Mouse (Mus musculus) adrenal gland, postnatal 10 days (tissue): ENCODE results near the gene Acsf2. TPM values are rescaled to one million over a fixed set of nuclear protein-coding genes. Genes with fewer than 3 reads are reported as not detected.
A peak's percentile ranks its signal among the peaks of the same experiment; 100 is the strongest.
"Not testable (repeated sequence)": the region's sequence is repeated elsewhere in the genome, so short reads cannot be mapped to it uniquely, and the experiment has no call there.

Experiments used
- DNase-seq: peaks from one replicate; pipeline ENCODE4 v3.0.0; 2021; ENCODE audit warnings: mixed read lengths
- long read RNA-seq, 2 experiments: library from polyadenylated mRNA; stranded (forward); transcript quantifications; one replicate each; pipeline ENCODE4 v2.0.0; 2021
- total RNA-seq, 2 experiments: library from RNA; stranded (reverse); gene quantifications; 2 replicates each; pipeline ENCODE4 v1.2.3; 2021

The Acsf2 gene
- 10 to 100 TPM; 55.9 to 57.7 TPM for total RNA-seq
- long read RNA-seq, experiment 1, partial matches to known transcripts = 2 of 5 reads
- long read RNA-seq, experiment 1, other reads (novel, unspliced or antisense) = 2 of 5 reads
- long read RNA-seq, experiment 2, partial matches to known transcripts = 9 of 17 reads
- long read RNA-seq, experiment 2, other reads (novel, unspliced or antisense) = 4 of 17 reads

GRCm38 (mm10) chr11:94601321-94602281 is at the start of gene Acsf2:
Gene Acsf2, minus strand, starts transcription at chr11:94601871.
- DNase-seq = peak; percentile 90

DNA sequence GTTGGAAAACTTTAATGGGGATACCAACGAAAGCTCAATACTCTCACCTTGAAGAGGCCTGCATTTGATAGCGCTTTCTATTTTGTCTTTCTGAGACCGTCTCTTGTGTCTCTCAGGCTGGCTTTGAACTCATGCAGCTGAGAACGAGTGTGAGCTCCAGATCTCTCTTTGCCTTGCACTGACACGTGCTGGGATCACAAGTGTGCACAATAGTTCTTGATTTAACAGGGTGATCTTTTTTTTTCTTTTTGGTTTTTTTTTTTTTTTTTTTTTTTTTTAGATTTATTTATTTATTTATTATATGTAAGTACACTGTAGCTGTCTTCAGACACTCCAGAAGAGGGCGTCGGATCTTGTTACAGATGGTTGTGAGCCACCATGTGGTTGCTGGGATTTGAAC is 49.6 kb upstream of the Acsf2 start:
- DNase-seq = not testable (repeated sequence)

- no peak for DNase-seq
Observed at GRCm38 (mm10) chr11:94646457-94646856, 44.8 kb upstream of the Acsf2 start.

GRCm38 (mm10) chr11:94644461-94645219 is 43.0 kb upstream of the Acsf2 start:
- DNase-seq = no peak

GRCm38 (mm10) chr11:94634431-94634830 is 32.8 kb upstream of the Acsf2 start:
- no peak for DNase-seq

DNA sequence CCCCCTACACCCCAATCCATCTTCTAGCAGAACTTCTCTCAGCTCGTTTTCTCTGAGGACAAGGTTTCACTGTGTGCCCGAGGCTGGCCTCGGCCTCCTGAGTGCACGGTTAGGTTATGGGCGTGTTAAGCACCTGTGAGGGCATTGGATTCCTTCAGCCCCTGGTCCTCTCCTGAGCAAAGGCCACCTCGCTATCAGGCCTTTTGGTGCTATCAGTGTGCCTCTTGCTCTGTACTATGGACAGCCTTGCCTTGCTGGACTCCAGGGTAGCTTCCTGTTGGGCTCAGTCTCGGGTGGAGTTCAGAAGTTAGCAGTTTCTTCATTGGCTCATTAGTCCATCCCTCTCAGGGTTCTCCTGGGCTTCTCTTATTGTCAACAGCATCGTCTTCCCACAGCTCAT is 31.3 kb upstream of the Acsf2 start:
- no peak for DNase-seq

GRCm38 (mm10) chr11:94631969-94632368 is 30.3 kb upstream of the Acsf2 start:
- DNase-seq = no peak

GRCm38 (mm10) chr11:94630199-94631011 is 28.7 kb upstream of the Acsf2 start:
- peak; percentile 78 for DNase-seq

GRCm38 (mm10) chr11:94629884-94630198 is 28.2 kb upstream of the Acsf2 start:
- no peak for DNase-seq

GRCm38 (mm10) chr11:94629199-94629883 is 27.7 kb upstream of the Acsf2 start, which contains the start of gene Lrrc59:
Gene Lrrc59, plus strand, starts transcription at chr11:94629767.
- DNase-seq = peak; percentile 98

DNA sequence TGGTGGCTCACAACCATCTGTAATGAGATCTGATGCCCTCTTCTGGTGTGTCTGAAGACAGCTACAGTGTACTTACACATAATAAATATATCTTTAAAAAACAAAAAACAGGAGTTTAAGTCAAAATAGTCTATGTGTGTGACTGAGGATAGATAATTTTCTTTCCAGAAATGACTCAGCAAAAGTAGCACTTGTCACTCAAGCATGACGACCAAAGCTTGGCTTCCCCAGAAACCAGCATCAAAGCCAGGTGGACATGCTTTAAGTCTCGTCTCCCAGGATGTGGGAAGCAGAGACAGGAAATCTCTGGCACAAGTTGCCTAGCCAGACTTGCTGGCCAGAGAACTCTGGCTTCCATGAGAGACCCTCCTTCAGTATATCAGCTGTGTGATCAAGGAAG is 20.5 kb upstream of the Acsf2 start:
- no peak for DNase-seq

- DNase-seq = no peak
Observed at GRCm38 (mm10) chr11:94621458-94621852, 19.8 kb upstream of the Acsf2 start.

DNA sequence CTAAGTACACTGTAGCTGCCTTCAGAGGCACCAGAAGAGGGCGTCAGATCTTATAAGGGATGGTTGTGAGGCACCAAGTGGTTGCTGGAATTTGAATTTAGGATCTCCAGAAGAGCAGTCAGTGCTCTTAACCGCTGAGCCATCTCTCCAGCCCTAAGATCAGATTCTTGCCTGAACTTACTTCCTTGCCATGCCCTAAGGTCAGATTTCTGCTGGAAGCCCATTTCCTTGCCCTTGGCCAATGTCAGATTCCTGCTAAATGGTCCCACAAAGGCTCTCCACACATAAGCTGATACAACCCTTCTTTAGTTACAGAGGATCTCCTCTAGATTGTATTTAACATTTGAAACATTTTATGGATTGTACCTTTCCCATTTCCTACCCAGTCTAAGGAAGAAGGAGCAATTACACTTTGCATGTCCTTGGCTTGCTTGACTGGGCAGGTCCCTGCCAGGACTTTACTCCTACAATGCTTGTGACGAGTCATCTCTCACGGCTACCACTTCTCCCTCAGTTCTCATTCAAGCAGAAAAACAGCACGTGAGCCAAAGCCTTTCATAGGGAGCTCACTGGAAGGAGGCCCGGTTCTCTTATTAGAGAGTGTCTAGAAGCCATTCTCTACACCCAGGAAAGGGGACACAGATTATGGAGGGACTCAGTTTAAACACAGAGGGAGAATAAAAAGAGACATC is 19.2 kb upstream of the Acsf2 start:
- no peak for DNase-seq

DNA sequence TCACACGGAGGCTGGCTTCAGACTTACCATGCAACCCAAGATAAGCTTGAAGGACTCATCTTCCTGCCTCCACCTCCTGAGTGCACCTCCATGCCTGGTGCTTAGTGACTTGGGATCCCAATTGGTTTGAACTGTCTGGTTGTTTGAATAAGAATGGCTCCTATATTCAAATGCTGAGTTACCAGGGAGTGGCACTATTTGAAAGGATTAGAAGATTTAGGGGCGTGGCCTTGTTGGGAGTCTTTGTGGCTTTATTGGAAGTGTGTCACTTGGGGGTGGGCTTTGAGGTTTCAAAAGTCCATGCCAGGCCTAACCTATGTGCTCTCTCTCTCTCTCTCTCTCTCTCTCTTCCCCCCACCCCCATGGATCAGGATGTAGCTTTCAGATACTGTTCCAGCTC is 16.0 kb upstream of the Acsf2 start:
- DNase-seq = no peak

GRCm38 (mm10) chr11:94615494-94615893 is 13.8 kb upstream of the Acsf2 start:
- no peak for DNase-seq

GRCm38 (mm10) chr11:94614603-94615002 is 12.9 kb upstream of the Acsf2 start:
- DNase-seq = no peak

- peak; percentile 62 for DNase-seq
Observed at GRCm38 (mm10) chr11:94610744-94611740, 9.4 kb upstream of the Acsf2 start.

- peak; percentile 32 for DNase-seq
Observed at GRCm38 (mm10) chr11:94602356-94602955, 785 bp upstream of the Acsf2 start.

DNA sequence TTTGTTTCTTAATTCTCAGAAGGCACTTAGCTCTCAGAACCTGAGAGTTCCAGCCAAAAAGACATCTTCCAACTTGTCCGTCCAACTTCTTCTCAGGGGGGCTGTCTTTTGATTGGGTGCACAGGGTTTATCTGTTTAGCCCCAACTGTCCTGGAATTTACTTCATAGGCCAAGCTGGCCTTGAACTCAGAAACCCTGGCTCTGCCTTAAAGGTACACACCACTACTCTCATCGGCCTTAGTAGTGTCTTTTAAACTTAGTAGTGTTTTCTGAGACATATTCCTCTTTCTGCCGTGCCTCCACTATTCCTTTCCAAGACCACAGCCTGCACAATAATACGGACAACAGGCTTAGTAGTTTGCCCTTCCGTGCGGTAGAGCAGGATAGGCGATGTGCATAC is 1.2 kb downstream of the Acsf2 start:
- DNase-seq = no peak
